Mouse (Mus musculus) spleen, postnatal 4 days (tissue): ENCODE data around the gene Gpx8.
A peak's percentile ranks its signal among the peaks of the same experiment; 100 is the strongest.
"Not testable (repeated sequence)": the region's sequence is repeated elsewhere in the genome, so short reads cannot be mapped to it uniquely, and the experiment has no call there.

Source experiments
- DNase-seq, 2 experiments: peaks; one replicate each; pipeline ENCODE4 v3.0.0; 2022; ENCODE audit warnings: low spot score in 2 of 2

Gene Gpx8

GRCm38 (mm10) chr13:113023274-113024143, 22.7 kb downstream of the Gpx8 start:
- DNase-seq: no peak

DNA sequence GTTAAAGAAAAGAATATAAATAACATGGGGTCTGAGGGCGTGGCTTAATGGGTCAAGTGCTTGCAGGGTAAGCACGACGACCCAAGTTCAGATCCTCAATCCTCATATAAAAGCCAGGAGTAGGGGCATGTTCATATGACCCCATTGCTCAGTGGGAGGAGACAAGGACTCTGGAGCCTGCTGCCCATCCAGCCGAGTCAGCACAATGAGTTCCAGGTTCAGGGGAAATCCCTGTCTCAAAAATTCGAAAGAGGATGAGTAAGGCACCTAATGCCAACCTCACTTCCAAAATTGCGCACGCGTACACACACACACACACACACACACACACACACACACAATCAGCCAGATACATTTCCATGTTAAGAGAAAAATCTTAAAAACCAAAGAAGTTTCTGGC, 23.7 kb downstream of the Gpx8 start:
- no peak for DNase-seq

DNA sequence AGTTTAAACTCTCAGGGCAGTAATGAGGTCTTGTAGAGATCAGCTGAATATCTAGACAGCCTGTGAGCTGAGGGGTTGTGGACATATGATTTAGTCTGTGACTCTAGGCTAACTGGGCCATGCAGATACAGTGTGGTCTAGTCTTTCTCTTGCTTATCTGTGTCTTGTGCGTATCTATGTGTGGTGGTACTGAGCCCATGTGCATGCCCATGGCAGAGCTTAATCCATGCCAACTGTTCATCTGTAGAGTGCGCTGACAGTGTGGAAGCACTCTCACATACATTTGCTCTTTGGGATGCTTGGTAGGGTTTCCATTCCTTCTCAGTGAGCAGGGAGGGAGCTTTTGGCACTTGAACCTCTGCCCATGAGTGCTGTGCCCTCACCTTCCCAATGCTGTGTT, 24.7 kb downstream of the Gpx8 start:
- no peak for DNase-seq

DNA sequence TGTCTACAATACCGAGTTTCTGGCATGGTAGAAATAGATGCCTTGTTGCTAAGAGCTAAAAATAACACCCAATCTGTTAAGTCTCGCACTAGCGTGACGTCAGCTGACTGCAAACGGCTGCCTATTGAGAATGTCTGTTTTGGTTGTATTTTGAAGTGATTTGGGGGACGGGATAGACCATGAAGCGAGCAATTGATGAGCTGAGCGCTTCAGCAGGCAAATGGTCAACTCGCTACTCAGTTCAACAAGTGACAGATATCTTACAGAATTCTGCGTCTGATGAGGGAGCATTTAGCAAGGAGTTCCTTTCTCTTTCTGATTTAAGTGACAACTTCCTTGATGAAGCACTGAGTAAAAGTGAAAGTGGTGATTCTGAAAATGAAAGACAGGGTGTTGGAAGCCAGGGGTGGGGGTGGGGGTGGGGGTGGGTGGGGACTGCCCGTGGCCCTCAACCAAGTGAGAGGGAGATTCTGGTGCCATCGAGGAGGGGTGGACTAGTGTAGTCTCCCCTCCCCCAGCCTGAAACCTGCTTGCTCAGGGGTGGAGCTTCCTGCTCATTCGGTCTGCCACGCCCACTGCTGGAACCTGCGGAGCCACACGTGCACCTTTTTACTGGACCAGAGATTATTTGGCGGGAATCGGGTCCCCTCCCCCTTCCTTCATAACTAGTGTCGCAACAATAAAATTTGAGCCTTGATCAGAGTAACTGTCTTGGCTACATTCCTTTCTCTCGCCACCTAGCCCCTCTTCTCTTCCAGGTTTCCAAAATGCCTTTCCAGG, 32.8 kb downstream of the Gpx8 start:
- DNase-seq: not testable (repeated sequence)

DNA sequence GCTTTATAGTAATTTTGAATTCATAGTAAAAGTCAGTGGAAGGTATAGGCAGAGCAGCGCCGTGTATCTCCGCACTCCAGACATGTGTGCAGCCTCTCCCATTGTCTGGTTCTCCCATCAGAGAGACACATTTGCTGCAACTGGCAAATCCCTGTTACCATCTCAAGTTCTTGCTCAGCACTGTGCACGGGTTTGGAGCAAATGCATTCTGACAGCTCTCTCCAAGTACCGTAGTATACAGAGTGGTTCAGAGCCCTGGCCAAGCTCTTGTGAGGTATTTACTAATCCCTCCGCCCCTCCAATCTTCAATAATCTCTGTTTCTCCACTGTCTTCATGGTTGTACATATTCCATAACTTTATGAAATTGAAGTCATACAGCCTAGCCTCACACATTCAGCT, 33.5 kb downstream of the Gpx8 start:
- no peak for DNase-seq

GRCm38 (mm10) chr13:113000576-113001318, 45.5 kb downstream of the Gpx8 start:
- DNase-seq: peak in 1 of 2 experiments; percentile 47

GRCm38 (mm10) chr13:113000090-113000489, 46.1 kb downstream of the Gpx8 start:
- DNase-seq: no peak

DNA sequence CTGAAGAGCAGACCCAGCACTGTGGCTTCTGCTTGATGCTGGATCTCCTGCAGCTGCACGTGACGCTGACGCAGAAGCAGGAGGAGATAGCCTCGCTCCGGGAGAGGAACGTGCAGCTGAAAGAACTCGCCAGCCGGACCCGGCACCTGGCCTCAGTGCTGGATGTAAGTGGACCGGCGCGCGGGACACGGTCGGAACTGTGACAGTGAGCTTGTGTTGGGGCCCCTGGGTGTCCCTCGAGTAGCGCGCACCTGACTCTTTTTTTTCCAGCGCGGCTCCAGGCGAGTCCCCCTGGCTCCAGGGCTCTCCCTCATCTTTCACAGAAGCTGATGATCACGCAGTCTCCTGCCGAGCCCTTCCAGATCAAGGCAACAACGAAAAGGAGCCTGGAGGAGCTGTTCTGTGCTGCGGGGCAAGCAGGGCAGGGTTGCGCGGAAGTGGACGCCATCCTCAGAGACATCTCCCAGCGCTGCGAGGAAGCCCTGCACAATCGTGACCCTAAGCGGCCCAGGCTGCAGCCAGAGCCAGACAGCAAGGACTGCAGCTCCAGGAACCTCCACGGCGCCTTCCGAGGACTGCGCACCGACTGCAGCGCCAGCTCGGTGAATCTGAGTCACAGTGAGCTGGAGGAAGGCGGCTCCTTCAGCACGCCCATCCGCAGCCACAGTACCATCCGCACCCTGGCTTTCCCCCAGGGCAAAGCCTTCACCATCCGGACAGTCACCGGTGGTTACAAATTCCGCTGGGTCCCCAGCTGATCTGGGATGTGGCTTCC, 47.6 kb downstream of the Gpx8 start:
- DNase-seq: peak in 1 of 2 experiments; percentile 63

GRCm38 (mm10) chr13:112997369-112997768, 48.8 kb downstream of the Gpx8 start:
- peak in 1 of 2 experiments; percentile 48 for DNase-seq

DNA sequence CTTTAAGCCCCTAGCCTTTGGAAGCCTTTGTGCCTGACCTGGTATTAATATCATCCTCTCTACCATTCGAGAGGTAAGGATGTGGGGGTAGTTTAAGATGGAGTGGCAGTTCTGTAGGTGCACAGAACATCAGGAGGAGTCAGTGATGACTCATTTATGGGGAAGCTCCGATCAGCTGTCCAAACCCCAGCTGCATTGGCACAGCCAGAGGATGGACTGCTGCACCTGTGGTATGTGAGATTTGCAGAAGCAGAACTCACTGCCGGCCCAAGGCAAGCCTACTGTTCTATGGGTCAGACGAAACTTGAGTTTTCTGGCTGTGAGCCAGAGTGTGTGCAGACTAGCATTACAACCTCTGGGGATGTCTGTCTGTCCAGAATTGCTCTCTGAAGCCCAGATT, 49.8 kb downstream of the Gpx8 start:
- DNase-seq: peak in 1 of 2 experiments; percentile 58

GRCm38 (mm10) chr13:112994191-112994590, 52.0 kb downstream of the Gpx8 start:
- DNase-seq: peak; percentile 40 to 75

- DNase-seq: peak in 1 of 2 experiments; percentile 63
These were observed 52.6 kb downstream of the Gpx8 start, which contains the start of gene Mcidas for GRCm38 (mm10) chr13:112993531-112994152. Mcidas (plus strand) TSS chr13:112993845.
